Mouse (Mus musculus): Measurements from ENCODE around the gene Srprb.

- TF ChIP-seq POLR2A (IDR thresholded peaks at IDR 0.05; ENCODE audit: insufficient read depth, low read depth, low read length) (no peak), CTCF (IDR thresholded peaks at IDR 0.05; ENCODE audit: insufficient read depth, low read depth, low read length) (no peak)
Measured at GRCm38 (mm10) chr9:103143881-103144280, 58.1 kb downstream of the Srprb start.
